Mouse (Mus musculus) right cerebral cortex, adult 2 months (tissue): ENCODE measurements around the gene Vmn1r45.
A peak's percentile ranks its signal among the peaks of the same experiment; 100 is the strongest.
"Not testable (repeated sequence)": the region's sequence is repeated elsewhere in the genome, so short reads cannot be mapped to it uniquely, and the experiment has no call there.

Source experiments
- DNase-seq, 2 experiments: peaks; one replicate each; pipeline ENCODE4 v3.0.0; 2021 to 2022; ENCODE audit warnings: low spot score in 2 of 2

The Vmn1r45 gene

DNA sequence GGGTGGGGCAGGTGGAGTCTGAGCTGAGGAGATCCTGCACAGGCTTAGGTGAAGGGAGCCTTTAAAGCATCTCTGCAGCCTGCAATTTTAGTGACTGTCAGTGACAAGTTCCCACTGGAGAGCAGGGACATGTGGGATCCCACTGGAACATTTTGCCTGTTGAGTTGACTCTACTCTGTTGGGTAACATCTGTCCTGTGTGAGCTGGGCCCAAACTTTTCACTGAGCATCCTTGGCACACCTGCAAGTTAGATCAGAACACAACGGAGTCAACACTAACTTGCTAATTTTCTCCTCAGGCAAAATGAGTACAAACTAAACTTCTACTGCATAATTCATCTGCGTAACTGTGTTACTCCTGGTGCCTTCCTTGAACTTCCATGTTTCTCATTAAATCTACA lies at the start of gene Vmn1r45:
Vmn1r45 (minus strand) TSS at position 101 of the 400 bp plus-strand sequence.
- DNase-seq: not testable (repeated sequence)

GRCm38 (mm10) chr6:89985989-89986388 lies 45.6 kb upstream of the Vmn1r45 start:
- DNase-seq: no peak

- DNase-seq: no peak
These were observed 28.6 kb upstream of the Vmn1r45 start, which contains the start of gene Vmn1r46 for GRCm38 (mm10) chr6:89969013-89969412. TSS of gene Vmn1r46 (plus strand) at chr6:89969313.

DNA sequence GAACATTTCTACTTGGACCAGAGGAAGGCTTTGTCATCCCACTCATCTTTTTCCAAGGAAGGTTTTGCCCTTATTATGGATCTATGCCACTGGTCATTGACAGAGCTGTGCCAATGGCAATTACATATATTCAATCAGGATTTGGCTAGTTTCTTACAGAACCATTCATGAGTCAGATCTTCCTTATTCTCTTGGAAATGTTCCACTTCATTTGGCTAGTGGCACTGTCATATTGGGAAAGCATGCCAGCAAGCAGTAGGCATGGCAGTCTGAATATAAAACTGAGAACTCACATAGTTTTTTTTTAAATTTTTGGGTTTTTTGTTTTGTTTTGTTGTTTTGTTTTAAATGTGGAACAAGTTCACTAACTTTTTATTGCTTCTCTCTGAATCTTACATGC lies 25.9 kb upstream of the Vmn1r45 start:
- no peak for DNase-seq

GRCm38 (mm10) chr6:89953556-89953955 lies 13.2 kb upstream of the Vmn1r45 start:
- DNase-seq: no peak

GRCm38 (mm10) chr6:89940926-89941325 lies 528 bp upstream of the Vmn1r45 start:
- no peak for DNase-seq

GRCm38 (mm10) chr6:89883812-89884211 lies 56.6 kb downstream of the Vmn1r45 start:
- peak in 1 of 2 experiments; percentile 1 for DNase-seq

DNA sequence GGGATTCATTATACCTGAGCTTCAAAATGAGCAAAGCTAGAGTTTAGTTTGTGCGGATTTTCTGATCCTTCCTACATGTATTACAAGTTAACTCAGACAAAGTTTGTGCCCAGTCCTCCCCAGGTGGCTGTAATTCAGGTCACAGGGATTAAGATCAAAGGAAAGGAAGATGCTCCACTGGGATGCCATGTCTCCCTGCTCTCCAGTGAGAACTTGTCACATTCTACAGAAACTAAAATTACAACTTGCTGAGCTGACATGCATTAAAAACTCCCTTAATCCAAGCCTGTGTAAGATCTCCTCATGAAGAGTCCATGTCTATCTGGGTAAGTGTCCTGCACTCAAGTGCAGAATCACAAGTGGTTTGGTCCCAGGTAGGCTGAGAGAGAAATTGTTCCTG lies 57.0 kb downstream of the Vmn1r45 start, which contains the start of gene Vmn1r44:
Vmn1r44 (plus strand) TSS at position 301 of the 400 bp plus-strand sequence.
- no peak for DNase-seq
